Mouse (Mus musculus) macrophage (primary cell): ENCODE measurements around the gene Sftpa1. TPM values are rescaled to one million over a fixed set of nuclear protein-coding genes. Genes with fewer than 3 reads are reported as not detected.

Experiments used
- H3K27ac ChIP-seq: fragments of 350-480 bp; formaldehyde crosslinking; 2 replicates; pipeline ENCODE4 v1.9.0; 2021
- H3K36me3 ChIP-seq: fragments of 350-480 bp; formaldehyde crosslinking; 2 replicates; pipeline ENCODE4 v1.9.0; 2021; ENCODE audit errors: inconsistent target
- H3K4me3 ChIP-seq: fragments of 350-480 bp; formaldehyde crosslinking; 2 replicates; pipeline ENCODE4 v1.9.0; 2021; ENCODE audit errors: inconsistent target
- H3K79me2 ChIP-seq: fragments of 350-480 bp; formaldehyde crosslinking; 2 replicates; pipeline ENCODE4 v1.9.0; 2021; ENCODE audit errors: inconsistent target
- WGBS: methylation state at CpG from one replicate; pipeline ENCODE4 v1.1.7; 2026; ENCODE audit warnings: inconsistent platforms; ENCODE audit not compliant: missing documents; 5-methylcytosine and 5-hydroxymethylcytosine counted together
- polyA plus RNA-seq: library from polyadenylated mRNA; stranded (reverse); fragments of 250-400 nt; gene quantifications from 3 replicates; pipeline ENCODE4 v1.2.4, GENCODE M21; 2018; ENCODE audit warnings: inconsistent platforms

The Sftpa1 gene
- polyA plus RNA-seq, 1 experiment from 2014 or later, result not detected

GRCm38 (mm10) chr14:41127997-41128396 lies 3.6 kb upstream of the Sftpa1 start:
- Histone ChIP-seq H3K27ac (no peak overlapping the region), H3K79me2 (no peaks in the 10 kb centered on the region), H3K4me3 (no peak overlapping the region), H3K36me3 (no peaks in the 10 kb centered on the region)
- 17% methylated on average over 4 of the region's 4 CpGs for WGBS

GRCm38 (mm10) chr14:41137006-41137405 lies 5.4 kb downstream of the Sftpa1 start:
- H3K27ac ChIP-seq, result no peak overlapping the region
- no peaks in the 10 kb centered on the region for H3K36me3 ChIP-seq
- no peaks in the 10 kb centered on the region for H3K79me2 ChIP-seq
- no peak overlapping the region for H3K4me3 ChIP-seq

DNA sequence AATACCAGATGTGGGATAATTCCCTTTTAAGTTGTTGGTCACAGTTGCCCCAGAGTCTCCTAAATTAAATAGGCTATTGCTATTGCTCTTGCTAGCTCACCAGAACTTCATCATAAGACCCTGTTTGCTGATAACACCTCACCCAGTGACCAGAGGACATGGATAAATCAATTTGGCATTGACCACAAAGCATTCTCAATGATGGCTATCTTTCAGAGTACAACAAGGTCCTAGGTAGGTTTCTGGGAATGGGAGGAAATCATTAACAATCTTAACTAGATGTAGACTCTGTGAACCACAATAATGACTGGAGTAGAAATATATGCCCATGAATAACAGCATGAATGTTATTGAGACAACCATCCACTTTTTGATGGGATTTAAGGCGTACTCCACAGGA lies 9.1 kb downstream of the Sftpa1 start:
- no peak overlapping the region for H3K27ac ChIP-seq
- WGBS, result 73% methylated on average over 1 of the region's 1 CpGs
- no peaks in the 10 kb centered on the region for H3K36me3 ChIP-seq
- H3K4me3 ChIP-seq, result no peak overlapping the region
- no peaks in the 10 kb centered on the region for H3K79me2 ChIP-seq

- no peak overlapping the region for H3K27ac ChIP-seq
- no peaks in the 10 kb centered on the region for H3K79me2 ChIP-seq
- H3K36me3 ChIP-seq, result no peaks in the 10 kb centered on the region
- H3K4me3 ChIP-seq, result no peak overlapping the region
- WGBS, result 70% methylated on average over 6 of the region's 6 CpGs
Measured at GRCm38 (mm10) chr14:41146035-41146434, 14.5 kb downstream of the Sftpa1 start.

DNA sequence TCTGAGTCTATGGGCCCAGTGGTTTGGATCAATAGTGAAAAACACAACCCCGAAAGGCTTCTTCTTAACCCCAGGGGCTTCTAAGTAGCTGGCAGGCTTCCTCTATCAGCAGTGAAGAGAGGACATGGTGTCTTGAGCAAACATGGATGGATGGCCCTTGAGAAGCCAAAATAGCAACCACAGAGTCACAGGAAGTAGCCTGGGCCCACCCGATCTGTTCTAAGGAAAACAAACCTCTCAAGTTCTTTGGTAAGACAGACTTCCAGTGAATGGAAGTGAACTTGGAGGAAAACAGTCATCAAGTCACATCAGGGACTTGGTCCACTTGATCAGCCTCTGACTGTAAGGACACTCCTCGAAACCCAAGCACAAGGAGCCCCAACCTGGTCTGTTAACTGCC lies 15.3 kb downstream of the Sftpa1 start:
- H3K27ac ChIP-seq, result no peak overlapping the region
- 74% methylated on average over 3 of the region's 3 CpGs for WGBS
- H3K36me3 ChIP-seq, result no peaks in the 10 kb centered on the region
- H3K4me3 ChIP-seq, result no peak overlapping the region
- no peaks in the 10 kb centered on the region for H3K79me2 ChIP-seq

DNA sequence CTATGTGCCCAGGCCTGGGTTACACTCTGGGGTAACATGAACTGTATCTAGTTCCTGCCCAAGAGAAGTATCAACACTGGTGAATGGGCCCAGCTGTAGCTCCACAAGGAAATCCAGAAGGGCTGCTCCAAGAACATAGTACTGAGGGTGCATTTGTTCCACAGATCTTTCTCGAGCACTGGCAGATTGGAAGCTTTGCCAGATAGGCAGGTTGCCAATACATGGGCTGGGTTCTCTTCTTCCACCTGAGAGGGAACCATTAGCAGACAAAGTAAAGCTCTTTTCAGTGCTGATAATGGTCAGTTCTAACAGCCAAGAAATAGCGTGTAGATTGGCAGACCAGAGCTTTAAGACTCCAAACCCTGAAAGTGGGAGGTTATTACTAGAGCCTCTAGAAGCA lies 15.8 kb downstream of the Sftpa1 start:
- H3K4me3 ChIP-seq, result no peak overlapping the region
- H3K27ac ChIP-seq, result no peak overlapping the region
- H3K79me2 ChIP-seq, result no peaks in the 10 kb centered on the region
- no peaks in the 10 kb centered on the region for H3K36me3 ChIP-seq
- 72% methylated on average over 2 of the region's 2 CpGs for WGBS

DNA sequence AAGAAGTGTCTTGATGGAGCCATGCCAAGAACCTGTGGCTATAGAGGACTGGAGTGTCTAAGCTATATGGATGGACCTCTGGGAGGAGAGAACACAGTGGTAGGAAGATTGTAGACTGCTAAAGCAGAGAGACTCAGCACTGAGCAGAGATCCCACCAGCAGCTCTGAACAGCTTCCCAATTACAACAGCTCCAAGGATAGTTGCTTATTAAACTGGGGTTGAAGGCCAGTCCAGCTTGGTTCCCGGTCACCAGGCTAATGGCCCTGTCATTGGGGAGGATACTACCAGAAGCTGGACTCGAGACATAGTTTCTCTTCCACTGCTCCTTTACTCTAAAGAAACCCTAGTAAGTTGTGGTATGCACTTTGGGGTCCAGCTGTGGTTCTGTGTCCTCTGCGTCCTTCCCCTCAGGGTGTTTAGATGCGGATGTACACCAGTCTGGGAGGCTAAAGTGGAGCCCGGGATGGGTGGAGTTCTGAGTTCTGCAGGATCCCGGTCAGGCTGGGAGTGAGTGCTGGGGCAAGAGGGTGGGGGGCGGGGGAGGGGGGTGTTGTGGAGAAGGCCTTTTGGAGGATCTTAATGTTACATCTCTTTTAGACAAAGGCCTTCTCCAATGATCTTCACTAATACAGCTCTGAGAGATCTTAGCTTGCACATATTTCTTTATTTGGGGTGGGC lies 19.8 kb downstream of the Sftpa1 start, which contains the start of gene Mbl1:
TSS of gene Mbl1 (plus strand) at position 239 of the 679 bp plus-strand sequence.
- Histone ChIP-seq H3K79me2 (no peaks in the 10 kb centered on the region), H3K36me3 (no peaks in the 10 kb centered on the region), H3K27ac (no peak within 1 kb of the TSS), H3K4me3 (no peak within 1 kb of the TSS)
- 91% methylated on average over 7 of the region's 7 CpGs for WGBS

DNA sequence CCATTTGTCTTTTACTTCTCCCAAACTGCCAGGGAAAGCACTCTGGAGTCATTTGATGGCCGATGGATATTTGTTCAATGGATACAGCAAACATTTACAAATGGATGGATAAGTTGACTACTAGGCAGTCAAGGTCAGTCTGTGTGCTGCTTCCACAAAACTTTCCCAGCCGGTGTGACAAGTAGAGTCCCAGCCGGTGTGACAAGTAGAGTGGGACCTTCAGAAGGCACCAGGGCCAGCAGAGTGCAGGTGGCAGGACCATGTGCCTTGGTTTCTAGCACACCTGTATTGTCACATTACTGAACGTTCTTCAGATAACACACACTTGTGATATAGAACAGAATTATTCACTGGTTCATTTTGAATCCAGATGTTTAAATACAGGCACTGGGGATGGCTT lies 28.5 kb downstream of the Sftpa1 start:
- WGBS, result 84% methylated on average over 4 of the region's 4 CpGs

DNA sequence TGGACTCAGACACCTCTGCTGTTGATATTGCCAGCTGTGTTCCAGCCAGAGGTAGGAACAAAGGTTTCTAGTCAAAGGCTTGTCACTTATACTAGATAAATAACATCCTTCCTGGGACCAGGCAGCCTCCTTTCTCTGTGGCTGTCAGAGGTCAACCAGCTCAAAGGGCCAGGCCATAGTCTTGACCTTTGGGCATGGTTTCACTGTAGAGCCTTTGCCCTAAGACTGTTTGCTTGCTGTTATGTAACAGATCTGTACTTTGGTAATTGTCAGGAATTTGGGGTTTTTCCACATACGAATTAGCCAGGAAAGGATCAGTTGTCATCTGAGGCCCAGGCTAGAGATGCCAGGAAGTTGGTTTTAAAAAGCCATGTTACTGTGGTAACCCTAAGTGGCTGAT lies 29.2 kb downstream of the Sftpa1 start:
- no peaks in the 10 kb centered on the region for H3K79me2 ChIP-seq
- H3K27ac ChIP-seq, result no peak overlapping the region
- H3K4me3 ChIP-seq, result no peak overlapping the region
- WGBS, result 82% methylated on average over 1 of the region's 1 CpGs
- no peaks in the 10 kb centered on the region for H3K36me3 ChIP-seq

More for the DNA sequence above, 28.5 kb downstream of the Sftpa1 start:
- H3K36me3 ChIP-seq, result no peaks in the 10 kb centered on the region
- no peaks in the 10 kb centered on the region for H3K79me2 ChIP-seq
- no peak overlapping the region for H3K4me3 ChIP-seq
- H3K27ac ChIP-seq, result no peak overlapping the region

GRCm38 (mm10) chr14:41162663-41163062 lies 31.1 kb downstream of the Sftpa1 start:
- no peaks in the 10 kb centered on the region for H3K36me3 ChIP-seq
- no peaks in the 10 kb centered on the region for H3K79me2 ChIP-seq
- whole genome bisulfite sequencing, result 14% methylated on average over 2 of the region's 2 CpGs
- H3K4me3 ChIP-seq, result no peak overlapping the region
- no peak overlapping the region for H3K27ac ChIP-seq

DNA sequence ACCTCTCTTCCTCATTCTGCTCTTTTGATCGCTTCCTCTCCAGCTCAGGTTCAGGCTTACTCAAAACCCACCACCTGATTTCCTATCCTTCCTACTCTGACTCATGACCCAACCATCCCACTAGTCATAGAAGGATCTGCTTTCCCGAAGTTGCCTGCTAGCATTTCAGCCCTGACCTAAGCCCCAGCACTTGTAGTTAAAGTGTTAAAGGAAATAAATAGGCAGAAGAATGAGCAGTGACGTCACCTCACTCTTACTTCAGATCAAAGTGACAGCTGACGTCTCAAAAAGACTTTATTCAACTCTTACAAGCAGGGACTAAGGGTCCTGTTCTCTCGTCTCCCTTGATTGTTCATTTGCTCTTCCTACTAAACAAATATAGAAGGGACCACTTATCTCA lies 35.7 kb downstream of the Sftpa1 start:
- WGBS, result 17% methylated on average over 5 of the region's 5 CpGs
- Histone ChIP-seq H3K4me3 (no peak overlapping the region), H3K27ac (no peak overlapping the region), H3K79me2 (no peaks in the 10 kb centered on the region), H3K36me3 (no peaks in the 10 kb centered on the region)

DNA sequence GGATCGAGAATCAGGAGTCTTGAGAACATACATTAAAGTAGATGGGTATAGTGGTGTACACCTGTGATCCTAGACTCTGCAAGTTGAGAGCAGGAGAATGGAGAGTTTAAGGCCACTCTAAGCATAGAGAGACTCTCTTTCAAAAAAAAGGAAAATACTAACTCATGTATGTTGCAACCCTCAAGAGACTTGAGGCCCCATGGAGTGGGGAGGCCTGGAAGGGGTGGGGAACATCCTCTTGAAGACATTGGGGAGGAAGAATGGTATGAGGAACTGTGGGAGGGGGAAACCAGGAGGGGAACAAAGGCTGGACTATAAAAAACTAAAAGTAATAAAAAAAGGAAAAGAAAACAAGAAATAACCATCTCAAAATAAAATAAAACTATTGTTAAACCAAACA lies 37.0 kb downstream of the Sftpa1 start:
- Histone ChIP-seq H3K79me2 (no peaks in the 10 kb centered on the region), H3K27ac (no peak overlapping the region), H3K36me3 (no peaks in the 10 kb centered on the region), H3K4me3 (no peak overlapping the region)
- WGBS, result 88% methylated on average over 1 of the region's 1 CpGs

- Histone ChIP-seq H3K27ac (no peak overlapping the region), H3K79me2 (no peaks in the 10 kb centered on the region), H3K4me3 (no peak overlapping the region), H3K36me3 (no peaks in the 10 kb centered on the region)
- 76% methylated on average over 2 of the region's 2 CpGs for WGBS
Measured at GRCm38 (mm10) chr14:41170514-41170913, 38.9 kb downstream of the Sftpa1 start.

- no peaks in the 10 kb centered on the region for H3K36me3 ChIP-seq
- no peak overlapping the region for H3K27ac ChIP-seq
- no peaks in the 10 kb centered on the region for H3K79me2 ChIP-seq
- H3K4me3 ChIP-seq, result no peak overlapping the region
- WGBS, result 44% methylated on average over 1 of the region's 1 CpGs
Measured at GRCm38 (mm10) chr14:41174802-41175201, 43.2 kb downstream of the Sftpa1 start.

- Histone ChIP-seq H3K36me3 (no peaks in the 10 kb centered on the region), H3K79me2 (no peaks in the 10 kb centered on the region), H3K4me3 (no peak within 1 kb of the TSS), H3K27ac (no peak within 1 kb of the TSS)
- 79% methylated on average over 4 of the region's 4 CpGs for WGBS
Measured at GRCm38 (mm10) chr14:41185059-41185821, 53.7 kb downstream of the Sftpa1 start, which contains the start of gene Sftpd. Gene Sftpd, minus strand, starts transcription at chr14:41185149.
